9 mouse cellular contexts compared by ENCODE assay signal in genomic region chr8:85311743-85312142, GRCm38 (mm10). TPM values are rescaled to one million over a fixed set of nuclear protein-coding genes. Genes with fewer than 3 reads are reported as not detected.
DNase-seq lines count a peak whose midpoint lies in the region; ATAC-seq and TF ChIP-seq lines count a peak whose summit lies in the region.
"Had no signal": no experiment of that assay in that cellular context is flagged by ENCODE, and none has a peak within 500 bp of the region (broad histone marks: within the 10 kb centered on the region; RNA-seq: fewer than 3 reads in every experiment).

No protein-coding gene starts in this region.

- TF ChIP-seq CTCF in left cerebral cortex, adult 2 months (IDR thresholded peaks at IDR 0.05), result peak; percentile 73
- peak; percentile 28; the same call in 1 of the 2 replicates for TF ChIP-seq CTCF in liver, adult 2 months (IDR thresholded peaks at IDR 0.05; ENCODE audit: low read depth, low read length)

- peak; percentile 13 to 51 for DNase-seq in adrenal gland, adult (ENCODE audit: inconsistent age in 2 of 2, low spot score in 1 of 2)
- DNase-seq in adrenal gland, adult 18-20 months (ENCODE audit: low spot score in 2 of 2), result no peak
- DNase-seq in left cerebral cortex, adult 2 months (ENCODE audit: extremely low spot score in 1 of 2, low spot score in 2 of 2), result no peak
- no peak for DNase-seq in left cerebral cortex, adult 8-10 months (ENCODE audit: low spot score in 2 of 2)
- peak; percentile 27 to 30 for DNase-seq in adrenal gland, postnatal 36 days
- DNase-seq in liver, adult 2 months (ENCODE audit: extremely low read depth, low read depth, low spot score), result peak; percentile 49
- DNase-seq in layer of hippocampus, adult 8-10 months (ENCODE audit: low spot score in 2 of 2), result no peak

- H3K4me1 ChIP-seq in liver, adult 2 months (ENCODE audit: control insufficient read depth, insufficient read depth, low read length), result no peaks in the 10 kb centered on the region; the same call in 1 of the 2 replicates
- H3K4me1 ChIP-seq: stomach, embryonic 15.5 days had no signal

- TF ChIP-seq POLR2A in liver, adult 2 months (IDR thresholded peaks at IDR 0.05; ENCODE audit: extremely low read depth, insufficient read depth, low read length), result no peak

- H3K27me3 ChIP-seq in liver, adult 2 months (ENCODE audit: control insufficient read depth, insufficient read depth, low read length), result no peaks in the 10 kb centered on the region
- H3K27me3 ChIP-seq: stomach, embryonic 15.5 days had no signal

- peaks cover 8% of the 10 kb centered on the region for H3K36me3 ChIP-seq in liver, adult 2 months (ENCODE audit: control insufficient read depth, insufficient read depth, low read length)

- no peak overlapping the region for H3K27ac ChIP-seq in left cerebral cortex, adult 2 months
- H3K27ac ChIP-seq in liver, adult 2 months (replicated peaks; ENCODE audit: insufficient read depth, low read depth, low read length), result no peak overlapping the region
- H3K27ac ChIP-seq: stomach, embryonic 15.5 days had no signal

- H3K9ac ChIP-seq in liver, adult 2 months (ENCODE audit: low read depth, low read length), result no peak overlapping the region
- H3K9ac ChIP-seq: stomach, embryonic 15.5 days had no signal

- no peak for ATAC-seq in monocyte, adult 5-6 weeks (replicated peaks; ENCODE audit: insufficient number of reproducible peaks, low FRiP score, low TSS enrichment, poor library complexity, severe bottlenecking)

- H3K4me3 ChIP-seq in left cerebral cortex, adult 2 months, result no peak overlapping the region
- no peak overlapping the region for H3K4me3 ChIP-seq in liver, adult 2 months (ENCODE audit: insufficient read depth, low read depth, low read length)
- H3K4me3 ChIP-seq: stomach, embryonic 15.5 days had no signal

- no peaks in the 10 kb centered on the region for H3K79me2 ChIP-seq in liver, adult 2 months (ENCODE audit: control insufficient read depth, insufficient read depth, low read length)

- intact Hi-C loops in left cerebral cortex, adult 2 months (cut with DNase I), result loop anchor here (2.0 kb wide), 1 partner anchor 97 kb away; no protein-coding TSS in a partner anchor

RNA-seq across cellular contexts. Expression of gene Vps35, which starts 12.1 kb away (rescaled TPM):
- 100 to 1,000 TPM in 1 of 2 experiments, 10 to 100 TPM in 1; 92.6 to 101 TPM for total RNA-seq in adrenal gland, adult 18-20 months (2021)
- total RNA-seq in left cerebral cortex, adult 2 months (2021), result 100 to 1,000 TPM; 116 to 130 TPM
- total RNA-seq in left cerebral cortex, adult 8-10 months (2022), result 100 to 1,000 TPM; 121 to 134 (median 127) TPM
- 100 to 1,000 TPM; 105 to 108 TPM for total RNA-seq in adrenal gland, postnatal 36 days (2021)
- 81.3 and 88.0 TPM in 2 replicates for total RNA-seq in liver, adult 2 months (2014; rRNA removed)
- 9.3 and 10.7 TPM in 2 replicates for polyA plus RNA-seq in liver, adult 2 months (2012; rRNA removed)
- total RNA-seq in monocyte, adult 5-6 weeks (2017), result 111 to 131 TPM (median 112 TPM) in 3 replicates
- 100 to 1,000 TPM; 121 to 138 (median 129) TPM for total RNA-seq in layer of hippocampus, adult 8-10 months (2022)

RNA-seq across cellular contexts. Expression of gene Orc6, which starts 12.3 kb away (rescaled TPM):
- total RNA-seq in adrenal gland, adult 18-20 months (2021), result 10 to 100 TPM; 11.8 to 14.3 TPM
- 10 to 100 TPM; 26.8 to 30.0 TPM for total RNA-seq in left cerebral cortex, adult 2 months (2021)
- total RNA-seq in left cerebral cortex, adult 8-10 months (2022), result 10 to 100 TPM; 25.7 to 30.9 (median 28.3) TPM
- 10 to 100 TPM; 17.9 to 18.8 TPM for total RNA-seq in adrenal gland, postnatal 36 days (2021)
- total RNA-seq in liver, adult 2 months (2014; rRNA removed), result 7.5 and 7.6 TPM in 2 replicates
- polyA plus RNA-seq in liver, adult 2 months (2012; rRNA removed), result 2.4 and 3.2 TPM in 2 replicates
- total RNA-seq in monocyte, adult 5-6 weeks (2017), result 31.5 to 60.2 TPM (median 50.3 TPM) in 3 replicates
- 10 to 100 TPM; 27.0 to 30.3 (median 29.1) TPM for total RNA-seq in layer of hippocampus, adult 8-10 months (2022)

Comparison
In these comparisons a context has a peak if more than half of its experiments do, and no peak if none do; other contexts are left out.
1. DNase-seq: peak in adrenal gland, adult (2 of 2), adrenal gland, postnatal 36 days (2 of 2) and liver, adult 2 months (single experiment); none in adrenal gland, adult 18-20 months (0 of 2), left cerebral cortex, adult 2 months (0 of 2), left cerebral cortex, adult 8-10 months (0 of 2) and layer of hippocampus, adult 8-10 months (0 of 2).